Mouse (Mus musculus) bone marrow, adult 2 months (tissue): ENCODE measurements around the gene Ccdc169. TPM values are rescaled to one million over a fixed set of nuclear protein-coding genes. Genes with fewer than 3 reads are reported as not detected.

Experiments
- H3K27ac ChIP-seq: fragments of 200-500 bp; 2 replicates; pipeline ENCODE4 v1.5.1; 2012; ENCODE audit warnings: low read depth, mild to moderate bottlenecking, control low read depth, inconsistent platforms, low read length; ENCODE audit not compliant: control insufficient read depth, poor library complexity, insufficient read depth
- H3K4me1 ChIP-seq: fragments of 200-500 bp; 2 replicates; pipeline ENCODE4 v1.6.1; 2011; ENCODE audit warnings: low read length; ENCODE audit not compliant: control insufficient read depth, insufficient read depth
- H3K4me3 ChIP-seq: fragments of 200-500 bp; replicated peaks from 2 replicates; pipeline ENCODE3; 2011; ENCODE audit warnings: mild to moderate bottlenecking, low read depth, low read length, control low read depth; ENCODE audit not compliant: control insufficient read depth
- CTCF ChIP-seq: fragments of 200-500 bp; IDR thresholded peaks from 2 replicates; pipeline ENCODE4 v1.5.1; 2011; ENCODE audit warnings: low read length, control low read depth; ENCODE audit not compliant: control insufficient read depth, insufficient read depth
- POLR2A ChIP-seq: fragments of 200-500 bp; IDR thresholded peaks from 2 replicates; pipeline ENCODE4 v1.6.1; 2011; ENCODE audit warnings: low read depth, mild to moderate bottlenecking, control low read depth, low read length, borderline replicate concordance; ENCODE audit not compliant: control insufficient read depth
- WGBS: fragments of 180-500 bp; shearing (Covaris S2); methylation state at CpG from one replicate; pipeline ENCODE4 v1.1.7; 2018; 5-methylcytosine and 5-hydroxymethylcytosine counted together
- polyA plus RNA-seq: library from polyadenylated mRNA; stranded (reverse); fragments of >200 nt; gene quantifications from 2 replicates; pipeline ENCODE4 v1.2.4, GENCODE M21; 2011; ENCODE audit warnings: low replicate concordance; ENCODE audit not compliant: missing spikeins, insufficient read depth, insufficient read length

Gene Ccdc169
- polyA plus RNA-seq, 1 experiment = not detected

DNA sequence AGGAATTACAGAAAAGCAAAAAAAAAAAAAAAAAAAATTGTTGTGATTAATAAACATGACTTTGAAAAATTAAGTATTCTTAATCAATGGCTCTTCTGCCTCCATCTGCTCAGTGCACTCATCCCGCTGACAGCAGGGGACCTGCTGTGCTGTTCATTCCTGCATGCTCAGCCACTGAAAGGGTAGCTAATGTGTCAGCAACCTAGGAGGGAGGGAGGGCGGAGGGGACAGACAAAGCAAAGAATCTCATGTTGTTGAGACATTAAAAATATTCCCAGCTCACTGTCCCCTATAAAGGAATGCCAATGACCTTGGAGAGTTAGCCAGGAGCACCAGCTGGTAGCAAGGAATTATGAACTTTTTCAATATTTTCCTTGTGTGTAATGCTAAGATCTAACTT is 39.1 kb upstream of the Ccdc169 start:
- Histone ChIP-seq H3K4me1 (no peaks in the 10 kb centered on the region), H3K4me3 (no peak overlapping the region), H3K27ac (no peak overlapping the region)
- TF ChIP-seq CTCF (no peak), POLR2A (no peak)
- 79% methylated on average over 2 of the region's 2 CpGs for WGBS

DNA sequence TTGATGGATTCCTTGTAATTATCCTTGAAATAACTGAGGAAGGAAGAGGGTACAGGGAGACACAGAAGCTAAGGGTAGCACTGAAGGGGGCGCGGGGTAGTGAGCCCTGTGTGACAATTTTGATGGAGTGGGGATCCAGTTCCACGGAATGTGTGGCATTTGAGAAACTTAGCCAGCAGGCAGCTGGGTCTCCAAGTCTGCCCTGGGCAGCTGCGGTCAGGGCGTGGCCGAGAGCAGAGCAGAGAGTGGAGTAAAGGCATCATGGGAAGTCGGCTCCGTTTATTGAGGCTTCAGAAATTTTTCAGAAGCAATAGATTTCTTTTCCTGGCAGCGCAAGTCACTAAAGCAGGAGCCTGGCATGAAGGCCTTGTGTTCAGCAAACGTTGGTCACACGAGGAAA is 38.1 kb upstream of the Ccdc169 start:
- Histone ChIP-seq H3K4me3 (no peak overlapping the region), H3K27ac (no peak overlapping the region), H3K4me1 (no peaks in the 10 kb centered on the region)
- 89% methylated on average over 11 of the region's 11 CpGs for WGBS
- TF ChIP-seq CTCF (no peak), POLR2A (no peak)

DNA sequence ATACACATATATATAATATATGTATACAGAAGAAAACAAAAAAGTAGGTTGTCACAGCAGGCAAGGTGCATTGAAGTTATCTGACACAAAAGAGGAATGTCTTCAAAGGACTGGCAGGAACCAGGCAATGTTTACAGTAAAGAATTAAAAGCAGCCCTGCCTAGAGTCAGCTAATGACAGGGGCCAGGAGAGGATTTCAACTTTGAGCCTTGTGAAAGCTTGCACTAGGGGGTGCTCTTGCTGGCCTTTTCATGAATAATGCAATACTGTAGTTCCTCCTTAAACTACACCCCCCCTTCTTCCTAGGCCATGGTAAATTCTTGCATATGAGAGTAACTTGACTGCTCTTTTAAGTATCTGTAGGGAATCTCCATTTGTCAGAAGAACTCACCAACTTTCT is 36.0 kb upstream of the Ccdc169 start:
- no peak for TF ChIP-seq CTCF
- H3K4me3 ChIP-seq = no peak overlapping the region
- H3K27ac ChIP-seq = no peak overlapping the region

GRCm38 (mm10) chr3:55105372-55106023 is 31.6 kb upstream of the Ccdc169 start:
- H3K4me3 ChIP-seq = no peak overlapping the region
- 78% methylated on average over 14 of the region's 14 CpGs for WGBS
- TF ChIP-seq CTCF (no peak), POLR2A (no peak)

More for the DNA sequence above, 36.0 kb upstream of the Ccdc169 start:
- H3K4me1 ChIP-seq = no peaks in the 10 kb centered on the region

GRCm38 (mm10) chr3:55106051-55106450 is 31.1 kb upstream of the Ccdc169 start:
- Histone ChIP-seq H3K4me3 (no peak overlapping the region), H3K27ac (no peak overlapping the region), H3K4me1 (no peaks in the 10 kb centered on the region)
- TF ChIP-seq POLR2A = no peak
- TF ChIP-seq CTCF = no peak
- WGBS = 86% methylated on average over 17 of the region's 17 CpGs

More at GRCm38 (mm10) chr3:55105372-55106023, 31.6 kb upstream of the Ccdc169 start:
- no peak overlapping the region; the same call in 1 of the 2 replicates for H3K27ac ChIP-seq
- no peaks in the 10 kb centered on the region for H3K4me1 ChIP-seq

DNA sequence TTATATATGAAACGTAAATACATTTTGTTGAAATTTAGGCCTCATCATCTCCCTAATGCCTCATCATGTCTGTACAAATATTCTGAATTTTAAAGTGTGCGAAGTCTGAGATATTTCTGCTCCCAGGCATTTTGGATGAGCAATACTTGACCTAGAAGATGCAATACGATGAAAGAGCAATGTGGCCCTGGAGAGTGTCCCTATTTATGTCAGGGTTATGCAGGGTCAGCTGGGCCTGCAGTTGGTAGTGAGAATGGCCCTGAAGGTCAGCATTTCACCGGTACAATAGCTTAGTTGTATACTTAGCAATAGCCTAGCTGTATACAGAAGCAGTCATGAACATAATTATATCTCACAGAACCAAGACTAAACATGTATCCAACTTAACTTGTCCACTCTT is 28.0 kb upstream of the Ccdc169 start:
- no peak overlapping the region for H3K4me3 ChIP-seq
- WGBS = 82% methylated on average over 4 of the region's 4 CpGs
- no peak for TF ChIP-seq POLR2A
- no peak overlapping the region for H3K27ac ChIP-seq
- peaks cover 1% of the 10 kb centered on the region; the same call in 1 of the 2 replicates for H3K4me1 ChIP-seq

DNA sequence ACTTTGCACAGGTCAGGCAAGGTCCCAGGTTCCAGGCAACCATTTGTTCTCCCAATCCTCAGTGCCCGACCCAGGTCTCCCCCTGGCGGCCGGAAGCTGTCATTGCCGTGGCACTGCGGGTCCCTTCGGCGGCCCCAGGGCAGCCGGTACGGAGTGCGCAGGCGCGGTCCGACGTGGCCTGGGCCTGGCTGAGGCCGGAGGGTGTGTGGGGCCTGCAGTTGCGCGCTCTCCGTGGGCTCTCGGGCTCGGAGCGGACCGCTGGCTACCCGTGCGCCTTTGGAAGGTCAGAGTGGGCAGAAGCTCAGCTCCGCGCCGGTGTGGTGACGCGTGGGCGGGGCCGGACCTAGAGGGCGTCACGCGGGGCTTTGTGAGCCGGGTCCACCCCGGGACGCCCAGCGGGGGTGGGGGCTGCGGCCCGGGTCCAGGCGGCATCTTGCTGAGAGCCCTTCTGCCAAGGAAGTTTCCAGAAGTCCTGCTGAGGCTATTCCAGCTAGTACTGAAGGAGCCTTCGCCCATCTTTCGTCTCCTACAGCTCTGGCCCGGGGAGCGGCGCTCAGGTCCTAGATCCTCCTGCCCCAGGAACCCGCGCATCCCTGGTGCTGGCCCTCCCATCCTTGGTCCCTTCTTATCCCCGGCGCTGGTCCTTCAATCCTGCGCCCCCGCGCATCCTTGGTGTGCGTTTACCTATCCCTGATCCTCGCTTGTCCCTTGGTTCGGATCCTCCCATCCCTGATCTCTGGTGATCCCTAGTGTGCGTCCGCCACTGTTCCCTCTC is 25.0 kb upstream of the Ccdc169 start, which contains the start of gene Spg20:
Spg20 (plus strand) TSS at position 174 of the 775 bp plus-strand sequence.
- H3K4me1 ChIP-seq = peaks cover 1% of the 10 kb centered on the region; the same call in 1 of the 2 replicates
- TF ChIP-seq POLR2A (peak; percentile 73; the same call in 1 of the 2 replicates), CTCF (peak; percentile 81)
- under 1% methylated on average over 58 of the region's 58 CpGs for WGBS
- H3K4me3 ChIP-seq = peak within 1 kb of the TSS; percentile 78
- H3K27ac ChIP-seq = peak within 1 kb of the TSS; percentile 30; the same call in 1 of the 2 replicates

DNA sequence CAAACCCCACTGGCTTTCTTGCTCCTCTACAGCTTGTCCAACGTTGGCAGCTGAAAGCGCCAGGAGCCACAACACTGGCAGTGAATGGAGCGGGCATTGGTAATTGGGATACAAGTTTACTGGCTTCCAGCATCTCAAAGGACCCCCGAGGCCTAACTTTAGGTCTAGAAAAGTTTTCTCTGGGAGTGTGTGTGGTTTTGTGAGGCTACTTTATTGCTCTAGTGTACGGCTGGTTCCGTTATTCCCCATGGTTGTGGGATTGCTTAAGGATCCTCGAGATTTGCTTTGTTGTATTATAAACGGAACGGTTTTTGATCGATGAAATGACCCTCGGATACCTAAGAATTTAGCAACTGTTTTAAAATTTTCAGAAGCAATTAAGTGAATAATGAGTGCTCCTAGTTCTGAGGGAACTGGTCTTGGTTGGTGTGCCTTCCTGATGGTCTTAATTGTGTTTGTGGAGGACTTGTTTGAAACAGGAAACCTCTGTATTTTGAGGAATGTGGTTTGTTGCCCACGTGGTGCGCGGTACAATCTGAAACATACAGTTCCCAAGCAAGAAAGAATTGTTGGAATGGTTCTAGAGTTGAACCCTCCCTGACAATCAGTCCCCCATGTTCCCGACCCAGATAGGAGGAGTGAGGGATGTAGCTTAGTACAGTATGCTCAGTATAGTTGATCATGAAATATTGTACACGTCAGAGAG is 24.3 kb upstream of the Ccdc169 start:
- 6% methylated on average over 16 of the region's 16 CpGs for WGBS
- Histone ChIP-seq H3K4me3 (peak overlapping the region; percentile 78), H3K27ac (no peak overlapping the region), H3K4me1 (peaks cover 1% of the 10 kb centered on the region; the same call in 1 of the 2 replicates)
- TF ChIP-seq POLR2A (no peak), CTCF (no peak)
